Mouse (Mus musculus): ENCODE data around the gene Ski. TPM values are rescaled to one million over a fixed set of nuclear protein-coding genes. Genes with fewer than 3 reads are reported as not detected.

Gene Ski
- polyA plus RNA-seq, 1 experiment from 2014 or later = 11.1 TPM

- Histone ChIP-seq H3K4me3 (ENCODE audit: low read length) (no peak overlapping the region), H3K27me3 (replicated peaks; ENCODE audit: control insufficient read depth, insufficient read depth, low read length) (no peaks in the 10 kb centered on the region), H3K36me3 (ENCODE audit: control insufficient read depth, insufficient read depth, low read length) (no peaks in the 10 kb centered on the region), H3K4me1 (ENCODE audit: control insufficient read depth, insufficient read depth, low read depth, low read length) (peaks cover 81% of the 10 kb centered on the region), H3K4me2 (ENCODE audit: low read length) (peak overlapping the region; percentile 16), H3K27ac (ENCODE audit: low read depth, low read length) (no peak overlapping the region), H3K9me3 (ENCODE audit: control insufficient read depth, low read length) (no peaks in the 10 kb centered on the region), H3K9ac (ENCODE audit: low read depth, low read length) (no peak overlapping the region)
- no peak for ATAC-seq
- 58% methylated on average over 12 of the region's 12 CpGs for WGBS
Measured at GRCm38 (mm10) chr4:155217241-155218103, 4.9 kb downstream of the Ski start.

GRCm38 (mm10) chr4:155215773-155216630 lies 6.4 kb downstream of the Ski start:
- H3K9ac ChIP-seq (ENCODE audit: low read depth, low read length) = no peak overlapping the region

GRCm38 (mm10) chr4:155215203-155215602 lies 7.2 kb downstream of the Ski start:
- no peaks in the 10 kb centered on the region for H3K9me3 ChIP-seq (ENCODE audit: control insufficient read depth, low read length)
- H3K36me3 ChIP-seq (ENCODE audit: control insufficient read depth, insufficient read depth, low read length) = no peaks in the 10 kb centered on the region
- no peak overlapping the region for H3K9ac ChIP-seq (ENCODE audit: low read depth, low read length)
- H3K4me2 ChIP-seq (ENCODE audit: low read length) = 0 out of 2 replicates have a peak overlapping the region, but pooled peaks have one; percentile 11
- peaks cover 79% of the 10 kb centered on the region for H3K4me1 ChIP-seq (ENCODE audit: control insufficient read depth, insufficient read depth, low read depth, low read length)
- H3K27me3 ChIP-seq (replicated peaks; ENCODE audit: control insufficient read depth, insufficient read depth, low read length) = no peaks in the 10 kb centered on the region
- H3K4me3 ChIP-seq (ENCODE audit: low read length) = no peak overlapping the region
- H3K27ac ChIP-seq (ENCODE audit: low read depth, low read length) = no peak overlapping the region
- no peak for ATAC-seq
- 45% methylated on average over 9 of the region's 9 CpGs for whole genome bisulfite sequencing

More at GRCm38 (mm10) chr4:155215773-155216630, 6.4 kb downstream of the Ski start:
- WGBS = 39% methylated on average over 12 of the region's 12 CpGs
- ATAC-seq = no peak
- Histone ChIP-seq H3K4me1 (ENCODE audit: control insufficient read depth, insufficient read depth, low read depth, low read length) (peaks cover 82% of the 10 kb centered on the region), H3K4me2 (ENCODE audit: low read length) (peak overlapping the region; percentile 22; the same call in 1 of the 2 replicates), H3K36me3 (ENCODE audit: control insufficient read depth, insufficient read depth, low read length) (no peaks in the 10 kb centered on the region), H3K9me3 (ENCODE audit: control insufficient read depth, low read length) (no peaks in the 10 kb centered on the region), H3K27ac (ENCODE audit: low read depth, low read length) (peak overlapping the region; percentile 9; the same call in 1 of the 2 replicates), H3K4me3 (ENCODE audit: low read length) (no peak overlapping the region), H3K27me3 (replicated peaks; ENCODE audit: control insufficient read depth, insufficient read depth, low read length) (no peaks in the 10 kb centered on the region)

GRCm38 (mm10) chr4:155214793-155215192 lies 7.6 kb downstream of the Ski start:
- peaks cover 75% of the 10 kb centered on the region for H3K4me1 ChIP-seq (ENCODE audit: control insufficient read depth, insufficient read depth, low read depth, low read length)
- WGBS = 75% methylated on average over 10 of the region's 10 CpGs
- H3K4me2 ChIP-seq (ENCODE audit: low read length) = peak overlapping the region; percentile 11; the same call in 1 of the 2 replicates
- no peak for ATAC-seq
- no peaks in the 10 kb centered on the region for H3K36me3 ChIP-seq (ENCODE audit: control insufficient read depth, insufficient read depth, low read length)
- H3K9me3 ChIP-seq (ENCODE audit: control insufficient read depth, low read length) = no peaks in the 10 kb centered on the region
- H3K27ac ChIP-seq (ENCODE audit: low read depth, low read length) = 0 out of 2 replicates have a peak overlapping the region, but pooled peaks have one; percentile 42
- no peak overlapping the region for H3K4me3 ChIP-seq (ENCODE audit: low read length)
- H3K9ac ChIP-seq (ENCODE audit: low read depth, low read length) = no peak overlapping the region
- no peaks in the 10 kb centered on the region for H3K27me3 ChIP-seq (replicated peaks; ENCODE audit: control insufficient read depth, insufficient read depth, low read length)

DNA sequence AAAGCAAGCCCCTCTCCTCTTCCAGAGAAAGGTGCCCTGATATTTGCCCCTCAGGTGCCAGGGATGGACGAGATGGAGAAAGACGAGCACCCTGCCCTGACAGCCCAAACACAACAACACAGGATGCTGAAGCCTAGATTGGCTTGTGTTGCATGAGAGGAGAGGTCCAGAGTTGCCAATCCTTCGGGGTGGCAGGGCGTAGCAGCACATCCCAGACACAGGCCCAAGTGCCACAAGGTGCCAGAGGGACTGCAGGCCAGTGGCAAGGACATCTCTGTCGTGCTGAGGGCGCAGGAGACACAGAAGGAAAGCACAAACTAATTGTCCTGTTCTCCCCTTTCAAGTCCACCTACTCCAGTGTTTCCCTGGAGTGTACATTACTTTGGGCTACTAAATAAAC lies 8.2 kb downstream of the Ski start:
- Histone ChIP-seq H3K27ac (ENCODE audit: low read depth, low read length) (0 out of 2 replicates have a peak overlapping the region, but pooled peaks have one; percentile 42), H3K9ac (ENCODE audit: low read depth, low read length) (no peak overlapping the region), H3K9me3 (ENCODE audit: control insufficient read depth, low read length) (no peaks in the 10 kb centered on the region), H3K36me3 (ENCODE audit: control insufficient read depth, insufficient read depth, low read length) (no peaks in the 10 kb centered on the region), H3K27me3 (replicated peaks; ENCODE audit: control insufficient read depth, insufficient read depth, low read length) (no peaks in the 10 kb centered on the region), H3K4me2 (ENCODE audit: low read length) (no peak overlapping the region; the same call in 1 of the 2 replicates), H3K4me1 (ENCODE audit: control insufficient read depth, insufficient read depth, low read depth, low read length) (peaks cover 71% of the 10 kb centered on the region), H3K4me3 (ENCODE audit: low read length) (no peak overlapping the region)
- no peak for ATAC-seq
- 69% methylated on average over 6 of the region's 6 CpGs for WGBS

DNA sequence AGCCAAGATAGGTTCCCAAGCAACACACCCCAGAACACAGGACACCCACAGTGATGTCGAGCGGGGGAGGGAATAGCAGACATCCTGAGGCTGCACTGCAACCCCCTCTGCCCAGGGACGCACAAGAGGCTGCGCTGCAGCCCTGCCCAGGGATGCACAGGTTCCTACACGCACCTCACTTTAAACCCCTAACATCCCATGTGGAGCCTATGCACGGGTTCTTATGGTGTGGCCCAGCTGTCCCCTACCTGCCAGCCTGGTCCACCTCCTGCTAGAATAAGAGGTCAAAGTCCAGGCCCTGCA lies 8.7 kb downstream of the Ski start:
- H3K4me1 ChIP-seq (ENCODE audit: control insufficient read depth, insufficient read depth, low read depth, low read length) = peaks cover 67% of the 10 kb centered on the region
- no peak overlapping the region for H3K27ac ChIP-seq (ENCODE audit: low read depth, low read length)
- no peaks in the 10 kb centered on the region for H3K9me3 ChIP-seq (ENCODE audit: control insufficient read depth, low read length)
- no peak; the same call in 1 of the 2 replicates for ATAC-seq
- no peaks in the 10 kb centered on the region for H3K36me3 ChIP-seq (ENCODE audit: control insufficient read depth, insufficient read depth, low read length)
- peak overlapping the region; percentile 0; the same call in 1 of the 2 replicates for H3K4me2 ChIP-seq (ENCODE audit: low read length)
- 44% methylated on average over 6 of the region's 6 CpGs for WGBS
- no peak overlapping the region for H3K4me3 ChIP-seq (ENCODE audit: low read length)
- no peaks in the 10 kb centered on the region for H3K27me3 ChIP-seq (replicated peaks; ENCODE audit: control insufficient read depth, insufficient read depth, low read length)
- H3K9ac ChIP-seq (ENCODE audit: low read depth, low read length) = no peak overlapping the region

- Histone ChIP-seq H3K4me3 (ENCODE audit: low read length) (no peak overlapping the region), H3K36me3 (ENCODE audit: control insufficient read depth, insufficient read depth, low read length) (no peaks in the 10 kb centered on the region), H3K27me3 (replicated peaks; ENCODE audit: control insufficient read depth, insufficient read depth, low read length) (no peaks in the 10 kb centered on the region), H3K27ac (ENCODE audit: low read depth, low read length) (no peak overlapping the region), H3K9ac (ENCODE audit: low read depth, low read length) (no peak overlapping the region), H3K9me3 (ENCODE audit: control insufficient read depth, low read length) (no peaks in the 10 kb centered on the region), H3K4me2 (ENCODE audit: low read length) (peak overlapping the region; percentile 0; the same call in 1 of the 2 replicates), H3K4me1 (ENCODE audit: control insufficient read depth, insufficient read depth, low read depth, low read length) (peaks cover 67% of the 10 kb centered on the region)
- 0 out of 2 replicates have a peak, but pooled peaks have one; percentile 31 for ATAC-seq
- 40% methylated on average over 8 of the region's 9 CpGs for WGBS
Measured at GRCm38 (mm10) chr4:155213052-155213751, 9.2 kb downstream of the Ski start.

GRCm38 (mm10) chr4:155209494-155209893 lies 12.9 kb downstream of the Ski start:
- no peaks in the 10 kb centered on the region for H3K27me3 ChIP-seq (replicated peaks; ENCODE audit: control insufficient read depth, insufficient read depth, low read length)
- no peaks in the 10 kb centered on the region for H3K36me3 ChIP-seq (ENCODE audit: control insufficient read depth, insufficient read depth, low read length)
- no peak overlapping the region for H3K27ac ChIP-seq (ENCODE audit: low read depth, low read length)
- H3K9me3 ChIP-seq (ENCODE audit: control insufficient read depth, low read length) = no peaks in the 10 kb centered on the region
- ATAC-seq = no peak
- no peak overlapping the region for H3K4me3 ChIP-seq (ENCODE audit: low read length)
- H3K4me1 ChIP-seq (ENCODE audit: control insufficient read depth, insufficient read depth, low read depth, low read length) = peaks cover 43% of the 10 kb centered on the region
- H3K9ac ChIP-seq (ENCODE audit: low read depth, low read length) = no peak overlapping the region
- WGBS = 90% methylated on average over 5 of the region's 5 CpGs
- H3K4me2 ChIP-seq (ENCODE audit: low read length) = no peak overlapping the region
